Mouse (Mus musculus): ENCODE results near the gene Dbh. TPM values are rescaled to one million over a fixed set of nuclear protein-coding genes. Genes with fewer than 3 reads are reported as not detected.

The Dbh gene
- polyA plus RNA-seq, 1 experiment from 2014 or later: not detected

DNA sequence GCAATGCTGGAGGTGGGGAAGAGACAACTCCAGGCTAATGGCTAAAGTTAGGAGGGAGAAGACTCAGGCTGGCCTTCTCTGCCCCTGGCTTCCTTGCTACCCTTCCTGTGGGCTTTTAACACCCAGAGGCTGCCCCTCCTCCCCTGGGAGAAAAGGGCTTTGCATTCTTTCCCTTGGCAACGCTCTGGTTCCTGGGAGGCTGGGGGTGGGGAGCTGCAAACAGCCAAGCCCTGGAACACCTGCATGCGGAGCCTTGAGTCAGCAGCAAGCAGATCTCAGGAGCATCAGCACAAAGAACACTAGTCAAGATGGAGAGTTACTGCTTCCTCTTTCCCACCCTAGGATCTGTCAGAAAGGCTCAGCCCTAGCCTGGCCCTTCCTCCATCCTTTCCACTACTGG is 15.6 kb upstream of the Dbh start:
- Histone ChIP-seq H3K4me3 (ENCODE audit: low read depth, low read length) (no peak overlapping the region), H3K4me1 (replicated peaks; ENCODE audit: control insufficient read depth, insufficient read depth, low read length) (no peaks in the 10 kb centered on the region), H3K4me2 (ENCODE audit: low read depth, low read length, severe bottlenecking) (no peak overlapping the region), H3K9ac (ENCODE audit: low read length) (no peak overlapping the region), H3K36me3 (ENCODE audit: control insufficient read depth, insufficient read depth, low read length) (no peaks in the 10 kb centered on the region), H3K9me3 (ENCODE audit: control insufficient read depth, low read length) (no peaks in the 10 kb centered on the region), H3K27ac (ENCODE audit: low read depth, low read length) (no peak overlapping the region), H3K27me3 (ENCODE audit: control insufficient read depth, insufficient read depth, low read length) (no peaks in the 10 kb centered on the region)
- no peak for ATAC-seq (replicated peaks; ENCODE audit: low FRiP score)
- DNase-seq (ENCODE audit: low spot score): no peak
- 12% methylated on average over 2 of the region's 2 CpGs for WGBS

DNA sequence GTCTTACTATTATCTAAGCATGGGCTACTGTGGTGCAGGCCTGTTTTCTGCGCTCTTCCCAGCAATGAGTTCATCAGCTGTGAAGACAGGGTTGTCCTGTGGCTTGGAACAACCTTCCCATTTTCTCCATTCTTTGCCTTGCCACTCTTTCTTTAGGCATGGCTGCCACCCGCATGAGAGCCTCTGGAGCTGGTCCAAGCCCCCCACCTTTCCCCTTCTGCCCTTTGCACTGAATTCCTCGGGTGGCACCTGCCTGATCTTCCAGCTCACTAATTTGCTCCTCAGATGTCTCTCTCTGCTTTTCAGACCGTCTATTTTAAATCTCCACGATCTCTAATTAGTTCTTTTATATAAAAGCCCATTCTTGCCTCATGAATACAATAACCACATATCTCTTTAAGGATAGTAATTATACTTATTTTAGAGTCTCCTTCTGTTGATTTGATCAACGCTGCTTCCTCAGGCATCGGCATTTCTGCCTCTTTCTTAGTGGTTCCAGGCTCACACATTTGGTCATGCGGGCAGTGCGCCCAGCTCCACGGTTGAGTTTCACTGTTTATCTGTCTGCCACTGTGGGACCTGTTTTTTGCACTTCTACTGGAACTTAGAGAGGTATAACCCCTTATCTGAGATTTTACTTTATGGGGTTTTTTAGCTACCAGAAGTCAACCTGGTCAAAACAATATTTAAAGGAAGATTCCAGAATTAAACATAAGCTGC is 10.4 kb upstream of the Dbh start:
- H3K27ac ChIP-seq (ENCODE audit: low read depth, low read length): no peak overlapping the region
- H3K9me3 ChIP-seq (ENCODE audit: control insufficient read depth, low read length): no peaks in the 10 kb centered on the region
- no peaks in the 10 kb centered on the region for H3K4me1 ChIP-seq (replicated peaks; ENCODE audit: control insufficient read depth, insufficient read depth, low read length)
- H3K27me3 ChIP-seq (ENCODE audit: control insufficient read depth, insufficient read depth, low read length): no peaks in the 10 kb centered on the region
- ATAC-seq (replicated peaks; ENCODE audit: low FRiP score) (no peak), DNase-seq (ENCODE audit: low spot score) (no peak)
- 71% methylated on average over 10 of the region's 10 CpGs for WGBS
- H3K9ac ChIP-seq (ENCODE audit: low read length): no peak overlapping the region
- H3K36me3 ChIP-seq (ENCODE audit: control insufficient read depth, insufficient read depth, low read length): no peaks in the 10 kb centered on the region
- no peak overlapping the region for H3K4me3 ChIP-seq (ENCODE audit: low read depth, low read length)
- H3K4me2 ChIP-seq (ENCODE audit: low read depth, low read length, severe bottlenecking): no peak overlapping the region

DNA sequence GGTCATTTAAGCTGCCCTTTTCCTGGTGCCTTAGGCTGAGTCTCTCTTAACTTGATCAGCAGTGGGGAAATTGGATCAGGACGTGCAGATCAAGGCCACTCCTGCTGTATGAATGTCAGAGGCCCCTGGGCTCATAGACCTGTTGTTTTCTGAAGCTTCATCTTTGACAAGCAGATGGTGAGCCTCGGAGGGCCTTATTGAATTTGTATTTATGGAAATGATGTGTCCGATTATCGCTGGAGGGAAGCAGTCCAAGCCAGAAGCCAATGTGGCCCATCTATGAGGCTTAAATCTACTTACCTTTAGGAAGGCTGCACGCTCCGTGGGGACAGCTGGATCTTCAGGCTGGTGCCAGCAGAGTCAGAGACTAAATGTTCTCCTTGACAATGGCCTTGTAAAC is 8.4 kb upstream of the Dbh start:
- Histone ChIP-seq H3K27me3 (ENCODE audit: control insufficient read depth, insufficient read depth, low read length) (no peaks in the 10 kb centered on the region), H3K27ac (ENCODE audit: low read depth, low read length) (no peak overlapping the region), H3K9ac (ENCODE audit: low read length) (no peak overlapping the region), H3K36me3 (ENCODE audit: control insufficient read depth, insufficient read depth, low read length) (no peaks in the 10 kb centered on the region), H3K4me2 (ENCODE audit: low read depth, low read length, severe bottlenecking) (no peak overlapping the region), H3K4me1 (replicated peaks; ENCODE audit: control insufficient read depth, insufficient read depth, low read length) (no peaks in the 10 kb centered on the region), H3K9me3 (ENCODE audit: control insufficient read depth, low read length) (no peaks in the 10 kb centered on the region), H3K4me3 (ENCODE audit: low read depth, low read length) (no peak overlapping the region)
- DNase-seq (ENCODE audit: low spot score) (no peak), ATAC-seq (replicated peaks; ENCODE audit: low FRiP score) (no peak)
- WGBS: 78% methylated on average over 6 of the region's 6 CpGs

DNA sequence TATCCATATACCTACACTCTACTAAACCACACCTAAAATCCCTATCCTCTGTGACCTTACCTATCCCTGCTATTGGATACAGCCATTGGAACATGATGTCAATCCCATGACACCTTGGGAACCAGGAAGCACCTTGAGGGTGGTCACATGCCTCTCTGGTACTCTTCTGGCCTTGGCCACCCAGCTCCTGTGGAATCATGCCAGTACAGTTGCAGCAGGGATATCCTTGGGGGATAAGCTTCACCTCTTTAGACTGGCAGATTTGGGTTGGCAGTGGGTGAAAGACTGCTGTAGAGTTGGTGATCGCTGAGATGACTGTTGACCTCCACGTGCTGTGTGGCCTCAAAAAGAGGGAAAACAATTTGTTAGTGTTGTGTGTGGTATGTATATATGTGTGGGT is 3.5 kb upstream of the Dbh start:
- DNase-seq (ENCODE audit: low spot score) (no peak), ATAC-seq (replicated peaks; ENCODE audit: low FRiP score) (no peak)
- Histone ChIP-seq H3K27me3 (ENCODE audit: control insufficient read depth, insufficient read depth, low read length) (no peaks in the 10 kb centered on the region), H3K36me3 (ENCODE audit: control insufficient read depth, insufficient read depth, low read length) (no peaks in the 10 kb centered on the region), H3K9me3 (ENCODE audit: control insufficient read depth, low read length) (no peaks in the 10 kb centered on the region), H3K9ac (ENCODE audit: low read length) (no peak overlapping the region), H3K4me3 (ENCODE audit: low read depth, low read length) (no peak overlapping the region), H3K4me2 (ENCODE audit: low read depth, low read length, severe bottlenecking) (no peak overlapping the region), H3K4me1 (replicated peaks; ENCODE audit: control insufficient read depth, insufficient read depth, low read length) (no peaks in the 10 kb centered on the region), H3K27ac (ENCODE audit: low read depth, low read length) (no peak overlapping the region)
- WGBS: 92% methylated on average over 2 of the region's 2 CpGs

DNA sequence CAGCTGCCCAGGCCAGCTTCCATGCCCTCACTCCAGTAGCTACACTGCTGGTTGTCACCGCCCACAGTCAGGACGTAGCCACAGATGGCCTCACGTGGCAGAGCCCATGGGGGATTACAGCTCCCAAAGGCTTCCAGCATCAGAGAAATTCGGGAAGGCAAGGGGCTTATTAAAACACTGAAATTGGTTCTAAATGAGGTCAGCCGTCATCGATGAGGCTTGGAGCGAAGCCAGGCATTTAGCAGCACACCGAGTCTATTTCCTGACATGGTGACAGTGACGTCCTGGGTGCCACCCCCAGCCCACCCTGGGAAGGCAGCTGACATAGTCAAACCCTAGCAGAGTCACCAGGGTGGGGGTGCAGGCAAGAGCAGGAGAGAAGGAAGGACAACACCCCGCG is 2.4 kb upstream of the Dbh start:
- no peak overlapping the region for H3K4me2 ChIP-seq (ENCODE audit: low read depth, low read length, severe bottlenecking)
- no peaks in the 10 kb centered on the region for H3K4me1 ChIP-seq (replicated peaks; ENCODE audit: control insufficient read depth, insufficient read depth, low read length)
- no peak overlapping the region for H3K4me3 ChIP-seq (ENCODE audit: low read depth, low read length)
- no peak overlapping the region for H3K27ac ChIP-seq (ENCODE audit: low read depth, low read length)
- no peak for ATAC-seq (replicated peaks; ENCODE audit: low FRiP score)
- H3K27me3 ChIP-seq (ENCODE audit: control insufficient read depth, insufficient read depth, low read length): no peaks in the 10 kb centered on the region
- no peak overlapping the region for H3K9ac ChIP-seq (ENCODE audit: low read length)
- DNase-seq (ENCODE audit: low spot score): no peak
- H3K9me3 ChIP-seq (ENCODE audit: control insufficient read depth, low read length): no peaks in the 10 kb centered on the region
- no peaks in the 10 kb centered on the region for H3K36me3 ChIP-seq (ENCODE audit: control insufficient read depth, insufficient read depth, low read length)
- 78% methylated on average over 11 of the region's 11 CpGs for whole genome bisulfite sequencing

GRCm38 (mm10) chr2:27163851-27164250 is 1.2 kb upstream of the Dbh start:
- no peak overlapping the region for H3K9ac ChIP-seq (ENCODE audit: low read length)
- no peak for DNase-seq (ENCODE audit: low spot score)
- ATAC-seq (replicated peaks; ENCODE audit: low FRiP score): no peak
- H3K9me3 ChIP-seq (ENCODE audit: control insufficient read depth, low read length): no peaks in the 10 kb centered on the region
- no peak overlapping the region for H3K4me2 ChIP-seq (ENCODE audit: low read depth, low read length, severe bottlenecking)
- H3K4me3 ChIP-seq (ENCODE audit: low read depth, low read length): no peak overlapping the region
- H3K27ac ChIP-seq (ENCODE audit: low read depth, low read length): no peak overlapping the region
- no peaks in the 10 kb centered on the region for H3K4me1 ChIP-seq (replicated peaks; ENCODE audit: control insufficient read depth, insufficient read depth, low read length)
- no peaks in the 10 kb centered on the region for H3K27me3 ChIP-seq (ENCODE audit: control insufficient read depth, insufficient read depth, low read length)
- no peaks in the 10 kb centered on the region for H3K36me3 ChIP-seq (ENCODE audit: control insufficient read depth, insufficient read depth, low read length)
- 72% methylated on average over 5 of the region's 5 CpGs for WGBS

GRCm38 (mm10) chr2:27166074-27166473 is 1.0 kb downstream of the Dbh start:
- Histone ChIP-seq H3K9ac (ENCODE audit: low read length) (no peak overlapping the region), H3K4me1 (replicated peaks; ENCODE audit: control insufficient read depth, insufficient read depth, low read length) (no peaks in the 10 kb centered on the region), H3K36me3 (ENCODE audit: control insufficient read depth, insufficient read depth, low read length) (no peaks in the 10 kb centered on the region), H3K27me3 (ENCODE audit: control insufficient read depth, insufficient read depth, low read length) (no peaks in the 10 kb centered on the region), H3K9me3 (ENCODE audit: control insufficient read depth, low read length) (no peaks in the 10 kb centered on the region), H3K4me3 (ENCODE audit: low read depth, low read length) (no peak overlapping the region), H3K27ac (ENCODE audit: low read depth, low read length) (no peak overlapping the region), H3K4me2 (ENCODE audit: low read depth, low read length, severe bottlenecking) (no peak overlapping the region)
- WGBS: 85% methylated on average over 2 of the region's 2 CpGs
- no peak for DNase-seq (ENCODE audit: low spot score)
- no peak for ATAC-seq (replicated peaks; ENCODE audit: low FRiP score)

DNA sequence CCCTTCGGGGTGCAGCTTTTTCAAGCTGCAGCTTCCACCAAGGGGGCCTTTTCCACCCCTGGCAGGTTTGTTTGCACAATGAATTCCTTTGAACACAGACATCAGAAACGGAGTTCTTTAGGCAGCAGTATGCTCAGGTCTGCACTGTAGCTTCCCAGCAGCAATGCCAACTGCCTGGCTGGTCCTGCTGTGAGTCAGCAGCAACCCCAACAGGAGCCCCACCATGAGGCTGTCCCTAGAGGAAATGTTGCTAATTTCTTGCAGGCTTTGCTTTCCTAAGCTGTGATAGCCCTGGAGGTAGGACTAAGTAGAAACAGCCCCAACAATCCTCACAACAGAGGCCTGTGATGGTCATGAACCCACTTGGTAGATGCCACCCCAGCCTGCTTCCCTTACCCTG is 2.0 kb downstream of the Dbh start:
- WGBS: 55% methylated on average over 2 of the region's 2 CpGs
- no peak overlapping the region for H3K4me2 ChIP-seq (ENCODE audit: low read depth, low read length, severe bottlenecking)

DNA sequence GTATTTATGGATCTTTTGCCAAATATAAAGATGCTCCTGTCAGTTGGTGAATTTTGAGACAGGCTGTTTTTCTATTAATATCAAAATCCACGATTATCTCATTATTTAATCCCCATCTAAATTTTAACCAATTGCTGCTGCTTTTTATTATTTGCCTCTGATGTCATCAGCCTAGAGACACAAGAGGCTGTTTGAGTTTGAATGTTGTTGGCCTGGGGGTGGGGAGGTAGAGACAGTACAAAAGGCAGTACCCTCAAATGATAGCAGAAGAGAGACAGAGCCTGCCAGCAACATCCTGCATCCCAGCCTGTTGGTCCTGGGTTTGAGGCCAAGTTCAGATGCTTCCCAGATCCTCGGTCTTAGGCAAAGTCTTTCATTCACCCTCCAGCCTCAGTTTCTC is 9.2 kb downstream of the Dbh start:
- Histone ChIP-seq H3K4me2 (ENCODE audit: low read depth, low read length, severe bottlenecking) (no peak overlapping the region), H3K9me3 (ENCODE audit: control insufficient read depth, low read length) (no peaks in the 10 kb centered on the region), H3K36me3 (ENCODE audit: control insufficient read depth, insufficient read depth, low read length) (no peaks in the 10 kb centered on the region), H3K4me1 (replicated peaks; ENCODE audit: control insufficient read depth, insufficient read depth, low read length) (0 out of 2 replicates have a peak, but pooled peaks cover 2% of the 10 kb centered on the region), H3K27ac (ENCODE audit: low read depth, low read length) (no peak overlapping the region), H3K27me3 (ENCODE audit: control insufficient read depth, insufficient read depth, low read length) (no peaks in the 10 kb centered on the region), H3K4me3 (ENCODE audit: low read depth, low read length) (no peak overlapping the region), H3K9ac (ENCODE audit: low read length) (no peak overlapping the region)
- 74% methylated on average over 2 of the region's 2 CpGs for WGBS
- ATAC-seq (replicated peaks; ENCODE audit: low FRiP score): no peak
- no peak for DNase-seq (ENCODE audit: low spot score)

More for the DNA sequence above, 2.0 kb downstream of the Dbh start:
- H3K36me3 ChIP-seq (ENCODE audit: control insufficient read depth, insufficient read depth, low read length): no peaks in the 10 kb centered on the region
- no peaks in the 10 kb centered on the region for H3K4me1 ChIP-seq (replicated peaks; ENCODE audit: control insufficient read depth, insufficient read depth, low read length)
- ATAC-seq (replicated peaks; ENCODE audit: low FRiP score): no peak
- DNase-seq (ENCODE audit: low spot score): no peak
- no peaks in the 10 kb centered on the region for H3K27me3 ChIP-seq (ENCODE audit: control insufficient read depth, insufficient read depth, low read length)
- no peak overlapping the region for H3K4me3 ChIP-seq (ENCODE audit: low read depth, low read length)
- no peak overlapping the region for H3K9ac ChIP-seq (ENCODE audit: low read length)
- no peak overlapping the region for H3K27ac ChIP-seq (ENCODE audit: low read depth, low read length)
- H3K9me3 ChIP-seq (ENCODE audit: control insufficient read depth, low read length): no peaks in the 10 kb centered on the region
